Mouse (Mus musculus) liver, embryonic 14.5 days (tissue): ENCODE measurements at regions not wholly inside any gene's neighbourhood (a gene's known extent, or its start where the extent isn't known, plus 50 kb on each side); places are given as distances from the start of the nearest gene placed in this dataset.

Experiments
- CTCF ChIP-seq: IDR thresholded peaks from 2 replicates; pipeline ENCODE4 v1.5.1; 2016; ENCODE audit warnings: antibody characterized with exemption, low read depth, control low read depth
- EP300 ChIP-seq: IDR thresholded peaks from 2 replicates; pipeline ENCODE4 v1.6.1; 2016; ENCODE audit warnings: antibody characterized with exemption, low read depth

DNA sequence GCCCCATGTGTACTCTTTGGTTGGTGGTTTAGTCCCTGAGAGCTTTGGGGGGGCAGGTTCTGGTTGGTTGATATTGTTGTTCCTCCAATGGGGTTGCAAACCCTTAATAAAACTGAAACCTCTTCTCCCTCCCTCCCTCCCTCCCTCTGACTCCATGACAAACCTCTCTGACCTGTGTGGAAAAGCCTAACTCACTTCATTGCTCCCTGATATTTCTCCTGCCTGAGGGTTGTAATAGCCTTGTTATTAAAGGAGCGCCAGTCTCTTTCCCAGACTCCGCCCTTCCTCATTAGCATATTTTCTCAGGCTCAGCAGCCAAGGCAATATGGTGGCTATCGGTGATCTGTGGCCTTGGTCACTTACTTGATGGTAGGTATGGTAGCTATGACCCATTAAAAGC, 230.3 kb upstream of the Zfp703 start:
- TF ChIP-seq EP300, result no peak
- no peak for TF ChIP-seq CTCF
